Mouse (Mus musculus) adrenal gland, postnatal 10 days (tissue): ENCODE measurements around the gene Ttbk2. TPM values are rescaled to one million over a fixed set of nuclear protein-coding genes. Genes with fewer than 3 reads are reported as not detected.

ENCODE experiments used
- DNase-seq: peaks from one replicate; pipeline ENCODE4 v3.0.0; 2021; ENCODE audit warnings: mixed read lengths
- total RNA-seq, 2 experiments: library from RNA; stranded (reverse); gene quantifications; 2 replicates each; pipeline ENCODE4 v1.2.3; 2021

Ttbk2 gene
- total RNA-seq, 2 experiments from 2014 or later: 10.8 to 14.1 TPM

- DNase-seq: no peak
Observed at GRCm38 (mm10) chr2:120745496-120745895, 104.9 kb downstream of the Ttbk2 start.

- DNase-seq: no peak
Observed at GRCm38 (mm10) chr2:120731877-120732530, 118.4 kb downstream of the Ttbk2 start.

DNA sequence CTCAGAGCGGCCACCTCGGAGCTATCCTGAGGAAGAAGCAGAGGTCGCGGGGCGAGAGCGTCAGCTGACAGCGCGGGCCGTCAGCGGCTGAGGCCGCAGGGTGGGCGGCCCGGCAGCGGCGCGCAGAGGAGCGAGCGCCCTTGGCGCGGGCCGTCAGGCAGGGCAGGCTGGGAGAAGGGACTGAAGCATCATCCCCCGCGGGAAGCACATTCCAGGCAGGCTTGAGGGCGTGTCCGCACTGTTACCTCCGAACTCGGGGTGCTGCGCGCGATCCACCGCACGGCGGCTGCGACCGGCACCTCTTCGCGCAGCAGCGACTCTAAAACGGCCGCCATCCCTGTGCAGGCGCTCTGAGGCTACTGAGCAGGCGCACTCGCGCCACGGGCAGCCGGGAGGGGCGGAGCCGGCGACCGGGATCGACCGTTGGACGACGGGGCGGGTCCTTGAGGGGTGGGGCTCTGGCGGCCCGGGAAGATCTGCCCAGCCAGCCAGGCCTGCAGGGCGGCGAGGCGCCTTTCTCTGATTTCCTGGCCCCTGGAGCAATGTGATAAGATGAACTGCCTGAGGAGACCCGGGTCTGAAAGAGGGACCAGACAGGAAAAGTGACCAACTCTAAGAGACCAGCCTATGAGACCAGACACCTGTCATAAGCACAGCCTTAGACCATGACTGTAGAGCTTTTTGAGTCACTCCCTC is 119.1 kb downstream of the Ttbk2 start:
- DNase-seq: peak; percentile 98

GRCm38 (mm10) chr2:120730639-120731166 is 119.7 kb downstream of the Ttbk2 start:
- DNase-seq: peak; percentile 58

DNA sequence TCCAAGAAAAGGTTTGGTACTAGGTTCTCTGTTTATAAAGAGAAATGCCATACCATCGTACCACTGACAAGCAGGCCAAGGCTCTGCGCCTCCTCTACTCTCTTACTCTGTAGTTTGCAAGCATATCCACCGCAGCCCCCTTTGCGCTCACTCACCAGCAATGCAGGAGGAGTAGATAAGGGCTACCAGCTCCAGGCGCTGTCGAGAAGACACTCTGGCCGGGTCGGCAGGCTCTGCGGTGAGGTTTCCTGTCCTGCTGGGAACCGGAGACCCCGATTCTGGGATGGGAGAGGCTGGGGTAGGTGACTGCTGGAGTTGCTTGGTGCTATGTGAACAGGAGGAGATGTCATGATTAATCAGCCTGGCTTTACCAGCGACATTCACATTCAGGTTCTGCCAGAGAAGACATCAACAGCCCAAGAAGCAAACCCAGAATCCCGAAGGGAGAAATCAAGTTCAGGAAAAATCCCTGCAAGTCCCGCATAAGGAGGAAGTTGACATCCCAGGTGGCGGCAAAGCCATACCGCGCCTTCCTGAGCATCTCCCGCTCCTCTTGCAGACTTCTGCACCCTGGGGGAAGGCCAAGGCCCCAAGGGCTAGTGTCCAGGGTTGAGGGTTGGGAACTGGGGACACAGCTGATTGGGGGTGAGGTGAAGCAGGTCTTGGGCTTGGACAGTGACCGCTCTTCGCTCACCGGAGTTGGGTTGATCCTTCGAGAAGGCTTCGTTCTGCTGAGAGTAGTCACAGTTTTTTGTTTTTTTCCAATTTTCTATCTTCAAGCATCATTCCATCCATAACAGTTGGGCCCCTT is 120.4 kb downstream of the Ttbk2 start:
- no peak for DNase-seq

DNA sequence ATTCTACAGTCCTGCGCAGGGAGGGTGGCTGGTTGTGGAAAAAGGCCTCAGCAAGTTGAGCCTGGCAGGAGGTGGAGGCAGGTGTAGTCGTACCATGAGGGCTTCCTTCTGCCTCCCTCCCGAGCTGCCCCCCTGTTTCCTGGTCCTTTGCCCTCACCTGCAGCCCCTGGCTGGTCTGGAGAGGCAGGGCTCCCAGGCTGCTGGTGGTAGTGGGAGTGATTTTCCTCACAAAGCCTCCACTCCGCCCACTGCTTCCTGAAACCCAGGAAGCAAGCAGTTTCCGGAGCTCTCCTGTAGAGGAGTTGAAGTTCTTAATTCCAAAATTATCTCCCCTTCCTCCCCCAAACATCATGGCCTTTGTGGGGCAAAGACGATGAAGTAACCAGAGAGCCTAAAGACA is 126.2 kb downstream of the Ttbk2 start:
- DNase-seq: no peak

DNA sequence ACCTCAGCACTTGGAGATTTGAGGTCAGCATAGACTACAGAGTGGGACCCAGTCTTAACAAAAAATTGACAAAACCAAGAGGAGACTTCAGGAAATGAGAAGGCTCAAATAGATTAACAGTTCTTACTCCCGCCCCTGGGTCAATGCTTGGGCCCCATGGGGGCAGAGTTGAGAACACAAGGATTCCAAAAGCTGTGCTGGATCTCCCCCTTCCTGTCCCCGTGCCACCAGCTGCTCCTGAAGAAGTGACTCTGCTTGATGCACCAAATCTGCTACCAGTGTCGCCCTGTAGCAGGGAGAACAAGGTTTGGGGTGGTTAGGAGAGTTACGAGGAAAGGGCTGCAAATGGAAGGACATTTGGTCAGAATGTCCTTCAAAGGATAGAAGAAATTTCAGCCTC is 126.8 kb downstream of the Ttbk2 start:
- DNase-seq: no peak

GRCm38 (mm10) chr2:120722491-120722890 is 127.9 kb downstream of the Ttbk2 start:
- no peak for DNase-seq

- DNase-seq: no peak
Observed at GRCm38 (mm10) chr2:120721911-120722310, 128.5 kb downstream of the Ttbk2 start.

DNA sequence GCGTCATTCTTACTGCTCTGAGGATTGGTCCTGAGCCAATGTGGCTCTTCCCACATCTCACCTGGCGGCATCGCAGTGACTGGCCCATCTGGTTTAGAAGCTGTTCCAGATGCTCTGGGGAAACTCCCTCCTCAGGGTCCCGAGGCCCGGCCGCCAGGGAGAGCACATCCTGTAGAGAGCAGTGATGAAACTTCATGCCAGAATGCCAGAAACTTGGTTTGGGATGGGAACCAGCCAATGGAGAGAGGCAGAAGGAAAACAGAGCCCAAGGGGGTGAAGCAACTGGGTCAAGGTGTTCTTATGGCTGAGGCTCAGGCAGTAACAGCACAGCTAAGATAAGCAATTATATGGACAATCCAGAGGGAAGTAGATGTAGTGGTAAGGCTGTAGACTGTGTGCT is 129.6 kb downstream of the Ttbk2 start:
- no peak for DNase-seq

DNA sequence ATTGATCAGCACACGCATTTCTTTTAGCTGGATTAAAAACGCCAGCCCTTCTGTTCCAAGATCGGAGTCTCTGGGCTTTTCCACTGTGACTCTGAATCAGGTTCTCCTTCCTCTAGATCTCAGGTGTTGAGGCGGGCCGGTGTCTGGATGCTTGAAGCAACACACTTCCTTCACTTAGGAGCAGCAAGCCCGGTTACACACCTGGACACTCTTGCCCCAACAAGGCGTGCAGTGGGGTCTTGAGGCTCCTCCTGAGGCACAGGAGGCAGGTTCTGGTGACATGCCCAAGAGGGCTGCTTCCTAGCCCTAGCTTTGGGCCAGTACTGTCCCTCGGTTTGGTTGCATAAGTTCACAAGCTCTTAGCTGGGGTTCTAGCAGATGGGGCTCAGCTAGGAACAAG is 131.9 kb downstream of the Ttbk2 start:
- DNase-seq: no peak

- DNase-seq: peak; percentile 19
Observed at GRCm38 (mm10) chr2:120713441-120713840, 137.0 kb downstream of the Ttbk2 start.

DNA sequence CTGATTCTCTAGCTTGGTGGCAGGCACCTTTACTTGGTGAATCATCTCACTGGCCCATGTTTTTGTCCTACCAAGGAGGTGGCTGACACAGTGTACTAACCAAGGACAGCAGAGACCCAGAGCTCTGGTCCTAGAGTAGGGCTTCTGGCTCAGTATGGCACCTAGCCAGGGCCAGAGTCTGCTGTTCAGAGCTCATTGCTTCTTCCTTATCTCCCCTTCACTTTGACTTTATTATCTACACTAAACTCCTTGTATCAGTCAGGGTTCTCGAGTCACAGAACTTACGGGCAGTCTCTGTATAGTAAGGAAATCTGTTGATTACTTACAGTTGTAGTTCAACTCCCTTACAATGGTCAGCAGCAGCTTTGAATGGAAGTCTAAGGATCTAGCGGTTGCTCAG is 139.5 kb downstream of the Ttbk2 start:
- peak; percentile 23 for DNase-seq

DNA sequence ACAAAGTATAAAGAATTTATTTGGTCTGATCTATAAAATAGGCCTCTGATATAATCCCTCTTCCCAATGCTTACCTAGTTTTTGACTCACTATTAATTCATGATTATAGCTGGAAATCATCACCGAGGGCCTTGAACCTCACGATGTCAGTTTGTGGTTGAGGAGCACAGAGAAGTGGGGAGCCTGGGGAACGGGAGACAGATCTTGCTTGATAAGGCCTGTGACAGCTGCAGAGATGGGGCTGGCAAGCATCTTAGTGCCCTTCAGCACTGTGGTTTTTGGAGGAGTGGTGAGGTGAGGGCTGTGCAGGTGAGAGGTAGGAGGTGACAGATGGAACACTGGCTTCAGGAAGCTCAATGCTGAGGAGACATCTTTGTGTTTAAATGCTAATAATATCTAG is 140.2 kb downstream of the Ttbk2 start:
- DNase-seq: no peak

DNA sequence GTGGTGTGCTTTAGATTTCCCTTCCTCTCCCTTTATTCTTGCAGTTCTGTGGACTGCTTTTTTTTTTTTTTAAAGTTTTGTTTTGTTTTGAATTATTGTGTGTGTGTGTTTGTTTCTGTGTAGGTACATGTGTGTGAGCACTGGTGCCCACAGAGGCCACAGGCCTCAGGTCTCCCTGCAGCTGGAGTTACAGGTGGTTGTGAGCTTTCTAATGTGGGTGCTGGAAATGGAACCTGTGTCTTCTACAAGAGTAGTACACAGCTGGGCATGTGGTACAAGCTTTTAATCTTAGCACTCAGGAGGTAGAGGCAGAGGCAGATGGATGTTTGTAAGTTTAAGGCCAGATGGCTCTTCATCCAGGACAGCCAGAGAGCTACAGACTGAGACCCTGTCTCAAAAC is 143.4 kb downstream of the Ttbk2 start:
- no peak for DNase-seq

DNA sequence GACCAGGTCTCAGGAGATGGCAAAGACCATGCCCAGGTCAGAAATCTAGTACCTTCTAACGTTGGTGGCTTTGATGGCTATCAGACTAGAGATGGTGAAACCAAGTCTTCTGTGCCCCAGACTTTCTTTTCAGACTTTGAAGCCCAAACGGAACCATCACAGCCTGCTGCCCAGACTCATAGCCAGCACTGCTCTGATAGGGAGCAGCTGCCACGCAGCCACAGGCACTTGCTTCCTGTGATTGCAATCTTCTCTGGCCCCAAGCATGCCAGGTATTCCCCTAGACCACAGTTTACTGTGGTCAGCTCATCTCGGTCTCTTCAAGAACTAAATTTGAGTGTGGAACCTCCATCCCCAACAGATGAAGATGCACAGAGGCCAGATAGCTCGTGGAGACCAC is 147.7 kb downstream of the Ttbk2 start:
- DNase-seq: no peak

GRCm38 (mm10) chr2:120700379-120700885 is 150.0 kb downstream of the Ttbk2 start:
- no peak for DNase-seq

DNA sequence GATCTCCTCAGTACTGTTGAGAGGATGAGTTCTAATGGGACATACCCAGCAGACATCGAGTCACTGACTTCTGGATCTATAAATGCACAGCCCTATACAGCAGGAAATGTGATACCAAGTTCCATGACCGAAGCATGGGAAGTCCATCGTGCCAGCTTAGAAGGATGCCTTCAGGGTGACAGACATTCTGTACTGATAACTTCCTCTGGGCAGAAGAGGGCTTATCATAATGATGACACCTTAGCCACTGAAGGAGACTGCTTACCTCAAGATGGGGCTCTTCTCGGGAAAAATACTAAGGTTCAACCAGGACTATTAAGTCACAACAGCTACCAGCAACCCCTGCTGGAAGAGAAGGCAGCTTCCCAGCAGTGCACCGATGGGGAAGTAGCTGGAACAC is 152.6 kb downstream of the Ttbk2 start:
- DNase-seq: no peak
